Mouse (Mus musculus): ENCODE measurements around the gene C2cd3. TPM values are rescaled to one million over a fixed set of nuclear protein-coding genes. Genes with fewer than 3 reads are reported as not detected.
"Not testable (repeated sequence)": the region's sequence is repeated elsewhere in the genome, so short reads cannot be mapped to it uniquely, and the experiment has no call there.

Gene C2cd3
- total and polyA plus RNA-seq, 3 experiments = 16.5 to 20.3 (median 16.9) TPM

DNA sequence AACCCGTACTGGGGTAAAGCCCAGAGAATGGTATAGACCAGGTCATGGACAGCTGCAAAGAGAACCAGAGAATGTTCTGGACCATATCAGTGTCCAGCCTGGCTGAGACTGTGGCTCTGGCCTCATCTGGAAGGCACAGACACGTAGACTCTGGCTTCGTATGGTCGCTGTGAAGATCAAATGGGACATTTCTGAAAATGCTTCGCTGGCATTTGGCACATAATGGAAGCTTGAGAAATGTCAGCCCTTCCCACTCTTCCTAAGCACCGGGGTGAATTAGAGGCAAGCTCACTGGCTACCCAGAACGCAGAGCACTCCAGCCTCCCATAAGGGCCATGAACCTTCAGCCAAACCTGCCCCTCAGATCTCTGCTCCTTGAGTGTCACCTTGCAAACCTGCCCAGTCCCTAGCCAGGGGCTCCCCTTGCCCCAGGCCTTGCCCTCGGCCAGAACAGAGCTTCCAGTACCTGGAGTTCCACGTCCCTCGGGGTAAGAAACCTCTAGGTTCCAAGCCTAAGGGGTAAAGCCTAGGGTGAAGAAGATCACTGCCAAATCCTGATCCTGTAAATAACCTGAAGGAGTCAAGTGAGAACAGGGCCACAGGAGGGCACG is 98.9 kb downstream of the C2cd3 start:
- DNase-seq = no peak

DNA sequence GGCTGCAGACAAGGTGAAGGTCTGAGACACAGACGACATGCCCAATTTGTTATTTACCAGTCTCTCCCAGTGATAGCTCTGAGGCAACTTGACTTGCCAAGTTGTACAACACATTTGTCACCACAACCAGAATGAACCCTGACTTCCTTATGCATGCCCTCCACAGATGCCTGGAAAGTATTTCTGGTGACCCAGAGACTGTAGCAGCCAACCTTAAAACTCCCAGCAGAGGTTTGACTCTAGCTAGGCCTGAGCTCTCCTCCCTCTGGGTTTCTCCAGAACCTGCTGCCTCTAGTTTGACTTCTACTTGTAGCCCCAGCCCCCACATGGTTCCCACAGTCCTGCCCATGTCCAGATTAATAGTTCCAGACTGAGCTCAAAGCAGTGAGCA is 99.4 kb downstream of the C2cd3 start:
- no peak for DNase-seq

DNA sequence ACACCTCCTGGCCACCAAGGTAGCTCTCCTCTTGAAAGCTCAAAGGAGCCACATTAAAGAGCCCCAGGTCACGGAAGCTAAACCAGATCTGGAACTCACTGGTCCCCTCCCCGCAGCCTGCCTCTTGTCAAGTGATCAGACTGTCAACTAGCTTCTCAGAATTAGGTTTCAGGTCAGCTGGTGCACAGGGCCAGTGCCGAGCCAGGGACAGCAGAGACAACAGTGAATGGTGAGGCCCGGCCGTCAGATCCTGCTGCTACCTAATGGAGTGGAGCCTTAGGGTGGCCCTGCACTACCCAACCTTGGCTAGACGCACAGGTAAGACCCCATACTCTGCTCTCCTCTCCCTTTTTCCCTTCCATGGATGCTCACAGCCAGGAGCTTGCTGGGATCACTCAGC is 100.7 kb downstream of the C2cd3 start, which contains the start of gene Ucp3:
Ucp3 (plus strand) TSS at position 214 of the 400 bp plus-strand sequence.
- DNase-seq = peak; percentile 54

DNA sequence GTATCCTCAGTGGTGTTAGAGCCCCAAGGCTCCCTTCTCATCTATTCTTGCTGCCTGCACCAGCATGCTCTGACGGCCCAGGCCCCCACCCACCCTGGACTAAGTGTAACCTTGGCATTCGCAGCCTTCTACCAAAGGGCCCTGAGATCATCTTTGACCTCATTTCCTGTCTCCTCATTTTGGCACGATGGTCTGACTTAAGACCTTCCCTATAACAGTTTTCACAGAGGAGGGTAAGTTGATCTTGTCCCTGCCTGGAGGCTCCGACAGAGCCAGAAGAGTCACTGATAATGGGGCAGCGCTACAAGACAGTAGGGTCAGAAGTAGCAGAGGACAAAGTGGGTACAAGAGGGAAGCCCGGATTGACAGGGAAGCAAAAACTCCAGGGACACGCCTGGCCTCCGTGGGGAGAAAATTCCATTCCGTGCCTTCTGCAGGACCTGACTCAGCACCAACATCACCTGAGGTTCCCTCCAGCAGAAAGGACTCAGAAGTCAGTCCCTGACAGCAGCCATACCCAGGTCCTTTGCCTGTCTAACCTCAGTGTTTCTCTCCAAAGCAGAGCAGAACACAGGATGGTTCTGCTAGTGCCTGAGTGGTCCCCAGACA is 101.9 kb downstream of the C2cd3 start:
- DNase-seq = peak; percentile 31

DNA sequence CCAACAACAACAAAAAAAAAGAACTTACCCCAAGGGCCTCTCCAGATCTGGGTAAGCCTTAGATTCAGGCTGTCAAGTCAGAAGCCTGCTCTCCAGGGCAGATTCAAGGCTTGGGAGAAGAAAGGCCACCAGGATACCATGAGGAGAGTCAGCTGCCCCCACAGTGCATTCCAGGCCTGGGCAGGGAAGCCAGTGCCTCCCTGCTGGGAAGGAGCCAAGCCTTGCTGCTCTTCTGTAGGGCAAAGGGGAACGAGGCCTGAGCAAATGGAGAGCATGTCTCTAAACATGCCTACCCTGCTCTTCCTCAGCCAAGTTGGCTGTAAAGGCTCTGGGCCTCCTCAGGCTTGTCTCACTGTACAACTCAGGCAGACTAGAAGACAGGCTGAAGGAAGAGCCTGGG is 102.6 kb downstream of the C2cd3 start:
- peak; percentile 69 for DNase-seq

DNA sequence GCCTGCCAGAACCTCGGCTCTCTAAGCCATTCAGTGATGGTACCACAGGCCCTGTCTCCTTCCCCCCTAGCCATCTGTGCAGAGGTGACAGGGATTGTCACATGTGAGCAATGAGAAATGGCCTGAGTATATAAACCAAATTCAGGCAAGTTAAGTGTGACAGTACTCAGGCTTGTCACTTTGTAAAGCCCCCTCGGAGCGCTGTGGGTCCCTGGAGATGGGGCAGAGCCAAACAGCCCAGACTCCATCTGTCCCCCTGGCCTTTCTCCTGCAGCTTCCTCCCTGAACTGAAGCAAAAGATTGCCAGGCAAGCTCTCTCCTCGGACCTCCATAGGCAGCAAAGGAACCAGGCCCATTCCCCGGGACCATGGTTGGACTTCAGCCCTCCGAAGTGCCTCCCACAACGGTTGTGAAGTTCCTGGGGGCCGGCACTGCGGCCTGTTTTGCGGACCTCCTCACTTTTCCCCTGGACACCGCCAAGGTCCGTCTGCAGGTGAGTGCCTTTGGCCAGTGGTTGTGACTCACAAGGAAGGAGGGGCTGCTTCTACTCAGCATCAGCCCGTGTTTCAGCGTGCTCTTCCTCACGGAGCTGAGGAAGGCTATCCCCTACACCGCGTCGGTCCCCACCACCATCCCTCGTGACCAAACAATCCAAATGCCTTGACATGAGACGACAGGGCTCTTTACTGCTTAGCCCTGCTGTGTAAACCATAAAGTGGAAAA is 107.2 kb downstream of the C2cd3 start:
- no peak for DNase-seq

DNA sequence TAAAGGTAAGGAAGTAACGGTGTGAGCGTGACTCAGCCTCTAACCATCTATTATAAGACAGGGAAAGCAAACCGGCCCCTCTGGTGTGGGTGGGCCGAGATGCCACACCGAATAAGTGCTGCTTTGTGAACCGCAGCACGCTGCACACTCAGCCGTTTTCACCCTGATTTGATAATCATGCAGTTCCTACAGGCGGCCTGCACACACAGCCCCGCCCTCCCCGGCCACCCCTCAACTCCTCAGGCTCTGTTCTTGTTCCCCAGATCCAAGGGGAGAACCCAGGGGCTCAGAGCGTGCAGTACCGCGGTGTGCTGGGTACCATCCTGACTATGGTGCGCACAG is 107.8 kb downstream of the C2cd3 start:
- DNase-seq = no peak

DNA sequence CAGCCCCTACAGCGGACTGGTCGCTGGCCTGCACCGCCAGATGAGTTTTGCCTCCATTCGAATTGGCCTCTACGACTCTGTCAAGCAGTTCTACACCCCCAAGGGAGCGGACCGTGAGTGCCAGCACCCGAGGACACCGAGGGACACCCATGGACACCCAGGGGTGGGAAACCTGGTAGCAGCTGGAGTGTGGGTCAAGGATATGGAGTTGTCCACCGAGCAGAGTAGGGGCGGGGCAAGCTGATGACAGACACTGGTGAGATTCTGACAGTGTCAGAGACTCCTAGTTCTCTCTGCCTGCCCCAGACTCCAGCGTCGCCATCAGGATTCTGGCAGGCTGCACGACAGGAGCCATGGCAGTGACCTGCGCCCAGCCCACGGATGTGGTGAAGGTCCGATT is 108.1 kb downstream of the C2cd3 start:
- DNase-seq = no peak

DNA sequence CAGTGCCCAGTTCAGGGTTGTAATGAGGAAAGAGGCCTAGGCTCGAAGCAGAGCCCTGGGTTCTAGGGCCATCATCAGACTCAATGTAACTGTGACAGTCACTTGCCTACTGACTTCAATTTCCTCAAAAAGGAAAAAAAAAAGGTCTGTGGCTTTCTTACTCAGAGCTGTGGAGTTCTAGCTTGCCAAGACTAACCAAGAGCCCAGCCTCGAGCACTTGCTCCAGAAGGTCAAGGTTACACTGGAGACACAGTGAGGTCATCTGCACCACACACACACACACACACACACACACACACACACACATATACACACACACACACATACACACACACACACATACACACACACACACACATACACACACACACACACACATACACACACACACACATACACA is 110.0 kb downstream of the C2cd3 start:
- DNase-seq = not testable (repeated sequence)

DNA sequence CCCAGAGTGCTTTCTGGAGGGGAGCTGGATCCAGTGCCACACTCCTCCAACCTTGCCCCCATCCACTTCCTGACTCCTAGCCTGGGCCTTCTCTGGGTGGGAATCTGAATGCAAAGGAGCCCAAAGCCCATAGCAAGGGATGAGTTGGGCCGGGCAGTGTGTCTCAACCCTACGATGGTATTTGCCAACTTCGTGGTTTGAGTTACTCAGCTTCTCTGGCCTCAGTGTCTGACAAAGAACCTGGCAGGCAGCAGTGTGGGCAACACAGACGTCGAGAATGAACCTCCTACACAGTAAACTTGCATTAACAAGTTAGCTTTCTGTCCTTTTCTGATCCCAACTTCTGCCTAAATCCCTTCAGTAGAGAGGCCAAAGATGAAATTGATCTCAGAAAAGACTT is 112.5 kb downstream of the C2cd3 start:
- DNase-seq = peak; percentile 62

DNA sequence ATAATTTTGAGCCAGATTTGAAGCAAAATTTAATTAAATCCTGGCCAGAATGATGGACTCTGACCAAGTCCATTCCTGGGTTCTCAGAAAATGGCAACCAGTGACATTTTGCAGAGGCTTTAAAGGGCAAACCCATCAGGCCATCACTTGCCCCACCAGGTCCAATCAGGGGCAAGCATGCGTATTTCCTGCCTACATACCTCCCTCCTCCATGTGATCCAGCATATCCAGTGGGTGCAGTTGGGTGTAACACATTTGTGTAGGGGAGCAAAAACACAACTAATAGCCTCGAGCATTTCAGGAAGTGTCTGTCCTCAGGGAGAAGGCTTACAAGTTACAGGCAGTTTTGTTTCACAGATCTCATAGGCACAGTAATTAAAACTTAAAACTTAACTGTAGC is 115.3 kb downstream of the C2cd3 start:
- no peak for DNase-seq

DNA sequence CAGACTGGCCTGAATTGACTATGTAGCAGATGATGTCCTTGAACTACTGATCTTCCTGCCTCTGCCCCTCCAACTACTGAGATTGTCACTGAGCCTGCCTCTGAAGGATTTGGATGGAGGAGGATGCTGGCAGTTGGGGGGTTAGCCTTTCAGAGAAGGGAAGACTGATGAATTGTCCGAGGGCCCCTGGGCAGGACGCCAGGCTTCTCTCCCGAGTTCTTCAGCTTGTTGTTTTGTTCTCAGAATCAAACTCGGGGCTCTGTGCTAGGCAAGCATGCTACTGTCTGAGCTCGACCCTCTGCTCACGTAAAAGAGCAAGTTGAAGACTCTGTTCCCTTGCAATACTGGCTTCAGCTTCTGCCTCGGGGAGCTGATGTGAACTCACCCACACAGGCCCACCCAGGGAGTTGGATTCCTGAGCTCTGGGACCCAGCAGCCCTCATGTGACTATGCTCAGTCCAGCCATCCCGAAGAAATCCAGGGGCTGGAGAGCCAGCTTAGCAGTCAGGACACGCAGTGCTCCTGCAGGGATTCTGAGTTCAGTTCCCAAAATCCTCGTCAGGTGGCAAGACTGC is 116.5 kb downstream of the C2cd3 start:
- no peak for DNase-seq

DNA sequence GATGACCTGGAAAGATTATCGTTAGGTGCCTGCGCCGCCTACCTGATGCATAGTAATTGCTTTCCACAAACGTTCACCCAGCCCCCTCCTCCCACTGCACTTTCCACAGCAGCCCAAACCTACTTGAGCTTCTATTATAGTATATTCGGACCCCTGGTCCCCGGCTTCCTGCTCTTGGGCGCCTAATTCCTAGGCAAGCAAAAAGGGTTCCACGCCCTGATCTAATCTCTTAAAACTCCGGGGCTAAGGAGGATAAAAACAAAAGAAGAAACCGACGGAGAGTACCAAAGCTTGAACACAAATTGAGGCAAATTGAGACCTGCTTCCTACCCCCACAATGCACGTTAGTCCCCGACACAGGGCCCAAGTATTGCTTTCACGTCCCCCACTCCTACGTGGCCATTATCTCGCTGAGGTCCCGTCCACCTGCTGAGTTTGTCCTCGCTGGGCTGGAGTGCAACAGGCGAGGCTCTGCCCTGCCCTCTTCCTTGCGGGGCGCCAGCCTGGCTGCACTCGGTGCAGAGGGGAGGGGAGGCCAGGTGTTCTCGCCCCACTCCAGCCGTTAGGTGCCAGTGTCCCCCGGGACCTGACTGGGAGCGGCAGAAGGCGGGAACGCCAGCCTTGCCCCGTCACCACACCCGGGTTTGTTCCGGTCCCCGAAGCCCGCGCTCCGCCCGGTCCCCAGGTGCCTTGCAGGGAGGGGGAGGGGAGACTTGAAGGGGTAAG is 120.5 kb downstream of the C2cd3 start:
- DNase-seq = no peak

DNA sequence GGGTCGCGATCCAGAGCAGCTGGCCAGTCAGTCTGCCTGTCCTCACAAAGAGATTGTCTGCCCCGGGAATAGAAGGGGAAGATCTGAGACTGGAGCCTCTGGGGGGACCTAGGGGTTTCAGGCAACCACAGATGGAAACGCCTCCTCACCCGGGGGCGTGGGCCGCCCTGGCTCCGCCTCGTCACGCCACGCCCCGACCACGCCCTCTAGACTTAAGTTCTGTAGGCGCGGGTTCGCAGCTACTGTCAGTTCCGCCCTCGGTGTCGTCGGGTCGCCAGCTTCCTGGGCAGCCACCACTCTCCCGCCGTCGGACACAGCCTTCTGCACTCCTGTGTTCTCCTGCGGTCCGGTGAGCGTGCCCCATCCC is 121.1 kb downstream of the C2cd3 start, which contains the start of gene Ucp2:
Ucp2 (plus strand) TSS at position 221 of the 367 bp plus-strand sequence.
- peak; percentile 87 for DNase-seq

DNA sequence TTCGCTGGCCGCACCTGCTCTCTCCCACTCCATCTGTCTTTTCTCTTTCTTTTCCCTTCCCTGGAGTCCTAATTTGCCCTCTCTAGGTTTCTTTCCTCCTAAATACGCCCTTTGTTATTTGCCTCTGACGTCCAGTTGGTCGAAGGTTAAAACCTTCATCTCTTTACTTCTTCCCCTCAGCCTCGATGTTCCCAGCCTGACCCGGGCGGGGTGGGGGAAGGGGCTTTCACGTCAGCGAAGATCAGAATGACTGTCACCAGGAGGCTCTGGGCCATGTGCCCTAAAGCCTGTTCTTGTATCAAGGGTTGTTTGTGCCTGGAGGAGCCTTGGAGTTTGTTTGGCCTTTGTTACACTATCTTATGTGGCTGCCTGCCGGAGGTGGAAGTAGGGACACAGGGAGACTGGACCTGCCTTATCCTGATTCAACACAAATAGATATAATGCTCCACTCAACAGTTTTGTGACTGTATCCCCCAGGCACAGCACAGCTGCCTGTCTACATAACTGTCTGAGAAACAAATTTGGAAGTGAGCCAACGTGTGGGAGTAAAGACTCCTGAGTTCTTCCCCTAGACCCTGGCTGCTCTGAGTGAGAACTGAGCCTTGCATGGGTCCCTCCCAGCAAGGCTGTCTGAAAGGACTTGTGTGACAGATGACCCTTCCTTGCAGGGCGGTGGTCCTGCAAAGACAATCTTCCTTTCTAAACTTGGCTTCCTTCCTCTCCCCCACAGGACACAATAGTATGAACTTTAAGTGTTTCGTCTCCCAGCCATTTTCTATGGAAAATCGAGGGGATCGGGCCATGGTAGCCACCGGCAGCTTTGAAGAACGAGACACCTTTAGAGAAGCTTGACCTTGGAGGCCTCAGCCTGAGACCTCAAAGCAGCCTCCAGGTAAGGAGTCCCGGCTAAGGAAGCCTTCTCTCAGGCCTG is 121.7 kb downstream of the C2cd3 start:
- peak; percentile 19 for DNase-seq

DNA sequence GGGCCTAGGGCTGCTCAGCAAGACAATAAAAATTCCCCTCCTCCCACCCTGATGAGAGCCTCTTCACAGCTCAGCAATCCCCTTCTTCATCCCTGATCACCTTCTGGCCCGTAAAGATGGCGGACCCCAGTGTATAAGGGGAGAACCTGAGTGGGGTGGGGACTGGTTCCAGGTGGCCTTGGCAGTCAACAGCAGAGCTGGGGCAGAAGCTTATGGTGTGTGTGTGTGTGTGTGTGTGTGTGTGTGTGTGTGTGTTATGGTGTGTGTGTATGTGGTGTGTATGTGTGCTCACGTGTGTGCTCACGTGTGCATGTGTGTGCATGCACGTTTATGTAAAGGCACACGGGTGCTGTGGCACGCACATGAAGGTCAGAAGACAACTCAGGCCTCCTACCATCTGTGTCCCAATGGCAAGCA is 122.4 kb downstream of the C2cd3 start:
- no peak for DNase-seq

DNA sequence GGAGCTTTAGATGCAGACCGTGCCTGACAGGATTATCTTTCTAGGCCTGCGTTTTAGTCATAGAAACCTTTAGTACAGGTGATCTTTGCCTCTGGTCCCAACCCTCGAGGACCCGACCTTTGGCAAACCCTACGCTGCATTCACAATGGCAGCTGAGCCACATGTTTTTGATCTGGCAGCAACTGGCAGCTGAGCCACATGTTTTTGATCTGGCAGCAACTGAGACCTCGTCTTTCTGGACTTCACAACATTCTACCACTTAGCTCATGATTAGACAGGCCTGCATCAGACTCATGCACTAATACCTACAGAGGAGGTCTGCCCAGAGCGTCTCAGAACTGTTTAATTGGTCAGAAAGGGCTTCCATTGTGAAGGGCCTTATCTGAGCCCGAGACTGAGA is 123.0 kb downstream of the C2cd3 start:
- DNase-seq = no peak

DNA sequence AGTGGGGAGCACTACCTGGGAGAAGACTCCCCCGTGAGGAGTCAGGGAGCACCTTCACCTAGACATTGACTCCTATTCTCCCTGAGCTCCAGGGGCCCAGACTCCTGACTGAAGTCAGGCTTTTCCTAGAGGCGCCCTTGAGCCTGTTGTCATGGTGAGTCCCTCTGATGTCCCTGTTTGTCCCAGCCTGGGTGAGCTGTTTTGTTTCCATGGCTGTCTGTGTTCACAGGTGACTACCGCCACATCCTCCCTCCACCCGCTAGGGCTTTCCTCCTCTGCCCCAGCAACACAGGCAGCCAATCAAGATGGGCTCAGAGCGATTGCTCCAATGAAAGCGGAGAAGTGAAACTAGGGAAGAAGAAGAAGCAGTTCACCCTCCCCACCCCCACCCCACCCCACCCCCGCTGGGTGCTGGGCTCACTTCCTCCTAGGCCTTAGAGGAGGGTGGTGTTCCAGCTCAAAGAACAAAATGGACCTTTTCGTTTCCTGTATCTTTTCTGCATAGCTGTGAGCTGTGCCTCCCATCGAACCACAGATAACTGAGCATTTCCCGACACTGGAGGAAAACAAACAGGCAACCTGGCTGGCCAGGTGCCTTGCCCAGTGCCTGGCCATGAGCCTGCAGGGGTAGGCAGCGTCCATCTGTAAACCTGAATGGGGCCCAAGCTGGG is 123.7 kb downstream of the C2cd3 start:
- peak; percentile 77 for DNase-seq

DNA sequence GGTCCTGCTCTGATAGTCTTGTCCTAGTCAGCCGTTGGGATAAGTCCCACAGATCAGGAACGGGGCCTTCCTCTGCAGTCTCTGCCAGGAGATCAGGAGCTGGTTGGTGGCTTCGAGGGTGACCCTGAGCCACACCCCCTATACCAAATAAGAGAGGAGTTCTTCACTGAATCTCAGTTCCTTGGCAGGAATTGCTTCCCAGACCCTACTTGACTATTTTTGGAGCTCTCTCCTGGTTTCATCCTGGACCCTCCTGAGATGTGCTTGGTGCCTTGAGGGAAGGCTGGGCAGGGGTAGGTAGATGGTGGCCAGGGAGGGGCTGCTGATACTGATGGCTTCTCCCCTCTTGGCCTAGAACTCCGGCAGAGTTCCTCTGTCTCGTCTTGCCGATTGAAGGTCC is 124.3 kb downstream of the C2cd3 start:
- DNase-seq = no peak

DNA sequence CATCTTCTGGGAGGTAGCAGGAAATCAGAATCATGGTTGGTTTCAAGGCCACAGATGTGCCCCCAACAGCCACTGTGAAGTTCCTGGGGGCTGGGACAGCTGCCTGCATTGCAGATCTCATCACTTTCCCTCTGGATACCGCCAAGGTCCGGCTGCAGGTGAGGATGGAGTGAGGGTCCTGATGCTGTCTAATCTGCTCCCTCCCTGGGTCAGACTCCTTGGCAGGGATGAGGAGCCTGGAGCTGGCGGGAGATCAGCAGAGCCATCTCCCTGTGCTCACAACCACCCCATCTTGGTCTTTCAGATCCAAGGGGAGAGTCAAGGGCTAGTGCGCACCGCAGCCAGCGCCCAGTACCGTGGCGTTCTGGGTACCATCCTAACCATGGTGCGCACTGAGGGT is 124.8 kb downstream of the C2cd3 start:
- no peak for DNase-seq

DNA sequence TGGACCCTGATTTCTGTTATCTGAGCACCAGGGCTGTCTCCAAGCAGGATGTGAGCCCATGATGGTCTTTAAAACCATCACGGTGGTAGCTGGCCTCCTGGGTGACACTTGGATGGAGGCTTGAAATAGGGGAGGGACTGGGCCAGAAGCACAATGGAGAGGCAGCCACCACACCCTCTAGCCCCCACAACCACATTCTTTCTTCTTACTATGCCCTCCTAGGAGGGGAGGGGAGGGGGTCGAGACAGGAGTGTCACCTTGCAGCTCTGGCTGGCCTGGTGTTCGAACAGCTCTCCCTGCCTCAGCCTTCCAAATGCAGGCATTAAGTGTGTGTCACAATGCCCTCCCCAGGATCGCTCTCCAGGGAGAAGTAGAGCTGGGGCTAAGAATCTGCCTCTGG is 125.4 kb downstream of the C2cd3 start:
- no peak for DNase-seq
